Mouse (Mus musculus) mouse trophoblast stem cell (cell line): ENCODE data around the gene Sel1l2.

ENCODE experiments used
- in situ Hi-C, 2 experiments: fragments of 300-500 bp; cut with MseI, MboI; formaldehyde crosslinking; loops; 2 replicates in 1 of 2; 3 replicates in 1 of 2; pipeline ENCODE4 v1.15.1; 2025

Gene Sel1l2

GRCm38 (mm10) chr2:140389525-140389924, at the start of gene Sel1l2:
Gene Sel1l2 (minus strand): TSS chr2:140389706.
- in situ Hi-C loops = no loop called here

GRCm38 (mm10) chr2:140439081-140439480, 49.6 kb upstream of the Sel1l2 start:
- in situ Hi-C loops = no loop called here

- in situ Hi-C loops = loop anchor here in 1 of 2 experiments (10.0 kb wide), 1 partner anchor 232 kb away; no protein-coding TSS in a partner anchor
These were observed 37.8 kb upstream of the Sel1l2 start for GRCm38 (mm10) chr2:140427283-140427682.

GRCm38 (mm10) chr2:140425844-140426243, 36.3 kb upstream of the Sel1l2 start:
- in situ Hi-C loops = loop anchor here in 1 of 2 experiments (10.0 kb wide), 1 partner anchor 231 kb away; no protein-coding TSS in a partner anchor

GRCm38 (mm10) chr2:140395744-140396231, 6.3 kb upstream of the Sel1l2 start:
- in situ Hi-C loops = no loop called here

- in situ Hi-C loops = no loop called here
These were observed 5.7 kb upstream of the Sel1l2 start, which contains the start of gene Macrod2 for GRCm38 (mm10) chr2:140395179-140395578. Gene Macrod2 (plus strand): TSS chr2:140395309.

- in situ Hi-C loops = no loop called here
These were observed 24.7 kb downstream of the Sel1l2 start for GRCm38 (mm10) chr2:140364804-140365203.

GRCm38 (mm10) chr2:140359905-140360304, 29.6 kb downstream of the Sel1l2 start:
- in situ Hi-C loops = no loop called here

- in situ Hi-C loops = no loop called here
These were observed 47.1 kb downstream of the Sel1l2 start for GRCm38 (mm10) chr2:140342394-140342793.

- in situ Hi-C loops = no loop called here
These were observed 58.8 kb downstream of the Sel1l2 start for GRCm38 (mm10) chr2:140330508-140331306.

- in situ Hi-C loops = no loop called here
These were observed 86.4 kb downstream of the Sel1l2 start for GRCm38 (mm10) chr2:140302976-140303708.

GRCm38 (mm10) chr2:140297155-140297554, 92.4 kb downstream of the Sel1l2 start:
- in situ Hi-C loops = no loop called here

GRCm38 (mm10) chr2:140293820-140294219, 95.7 kb downstream of the Sel1l2 start:
- in situ Hi-C loops = no loop called here

- in situ Hi-C loops = no loop called here
These were observed 108.7 kb downstream of the Sel1l2 start for GRCm38 (mm10) chr2:140280808-140281207.

- in situ Hi-C loops = no loop called here
These were observed 133.8 kb downstream of the Sel1l2 start for GRCm38 (mm10) chr2:140255595-140256141.

- in situ Hi-C loops = no loop called here
These were observed 135.2 kb downstream of the Sel1l2 start for GRCm38 (mm10) chr2:140254256-140254655.

GRCm38 (mm10) chr2:140243105-140243504, 146.4 kb downstream of the Sel1l2 start:
- in situ Hi-C loops = no loop called here

- in situ Hi-C loops = no loop called here
These were observed 147.1 kb downstream of the Sel1l2 start for GRCm38 (mm10) chr2:140242398-140242797.

- in situ Hi-C loops = no loop called here
These were observed 152.3 kb downstream of the Sel1l2 start for GRCm38 (mm10) chr2:140237245-140237644.

- in situ Hi-C loops = no loop called here
These were observed 159.2 kb downstream of the Sel1l2 start for GRCm38 (mm10) chr2:140230295-140230694.

- in situ Hi-C loops = no loop called here
These were observed 169.2 kb downstream of the Sel1l2 start for GRCm38 (mm10) chr2:140220325-140220724.

- in situ Hi-C loops = no loop called here
These were observed 173.5 kb downstream of the Sel1l2 start for GRCm38 (mm10) chr2:140215965-140216364.
